ENCODE assay signal across 8 mouse cellular contexts in genomic region chr1:36938348-36938747, GRCm38 (mm10). TPM values are rescaled to one million over a fixed set of nuclear protein-coding genes. Genes with fewer than 3 reads are reported as not detected.
A peak's percentile ranks its signal among the peaks of the same experiment; 100 is the strongest.
DNase-seq lines count a peak whose midpoint lies in the region; ATAC-seq and TF ChIP-seq lines count a peak whose summit lies in the region.

No protein-coding gene starts in this region.

- DNase-seq in kidney, postnatal 36 days: no peak
- no peak for DNase-seq in thymus, postnatal 10 days (ENCODE audit: low spot score in 2 of 2)
- DNase-seq in thymus, postnatal 4 days: no peak
- DNase-seq in testis, postnatal 10 days (ENCODE audit: low spot score): no peak

- no peaks in the 10 kb centered on the region for H3K27me3 ChIP-seq in kidney, embryonic 14.5 days (ENCODE audit: control insufficient read depth, insufficient read depth, low read length)
- H3K27me3 ChIP-seq in hindbrain, embryonic 13.5 days: no peaks in the 10 kb centered on the region
- no peaks in the 10 kb centered on the region for H3K27me3 ChIP-seq in midbrain, embryonic 15.5 days (replicated peaks)

- no peak for TF ChIP-seq CTCF in bone marrow macrophage, adult 2 months (IDR thresholded peaks at IDR 0.05; ENCODE audit: low read depth, low read length)

- TF ChIP-seq POLR2A in bone marrow macrophage, adult 2 months (IDR thresholded peaks at IDR 0.05; ENCODE audit: borderline replicate concordance, low read depth, low read length): no peak

- H3K4me3 ChIP-seq in kidney, embryonic 14.5 days (ENCODE audit: low read length): peak overlapping the region; percentile 62
- peak overlapping the region; percentile 89 for H3K4me3 ChIP-seq in bone marrow macrophage, adult 2 months (ENCODE audit: insufficient read depth, low read length)
- peak overlapping the region; percentile 96 for H3K4me3 ChIP-seq in hindbrain, embryonic 13.5 days
- peak overlapping the region; percentile 82 for H3K4me3 ChIP-seq in midbrain, embryonic 15.5 days

- peak overlapping the region; percentile 66 for H3K4me2 ChIP-seq in kidney, embryonic 14.5 days (replicated peaks; ENCODE audit: low read depth, low read length)
- peak overlapping the region; percentile 82 for H3K4me2 ChIP-seq in hindbrain, embryonic 13.5 days
- peak overlapping the region; percentile 76 for H3K4me2 ChIP-seq in midbrain, embryonic 15.5 days

- peak overlapping the region; percentile 95 for H3K9ac ChIP-seq in kidney, embryonic 14.5 days (ENCODE audit: low read depth, low read length)
- peak overlapping the region; percentile 98 for H3K9ac ChIP-seq in hindbrain, embryonic 13.5 days
- H3K9ac ChIP-seq in midbrain, embryonic 15.5 days: peak overlapping the region; percentile 97

- no peak overlapping the region for H3K27ac ChIP-seq in kidney, embryonic 14.5 days (ENCODE audit: low read depth, low read length)
- H3K27ac ChIP-seq in bone marrow macrophage, adult 2 months (ENCODE audit: insufficient read depth, low read depth, low read length): no peak overlapping the region
- peak overlapping the region; percentile 98; the same call in 1 of the 2 replicates for H3K27ac ChIP-seq in hindbrain, embryonic 13.5 days
- H3K27ac ChIP-seq in midbrain, embryonic 15.5 days: peak overlapping the region; percentile 98; the same call in 1 of the 2 replicates

- WGBS in kidney, embryonic 14.5 days: 1% methylated on average over 9 of the region's 9 CpGs
- WGBS in hindbrain, embryonic 13.5 days: 4% methylated on average over 9 of the region's 9 CpGs
- WGBS in midbrain, embryonic 15.5 days: 3% methylated on average over 9 of the region's 9 CpGs

- ATAC-seq in kidney, embryonic 14.5 days (ENCODE audit: low FRiP score, low TSS enrichment): no peak
- ATAC-seq in hindbrain, embryonic 13.5 days (ENCODE audit: low FRiP score): no peak
- no peak for ATAC-seq in midbrain, embryonic 15.5 days (replicated peaks)

- no peaks in the 10 kb centered on the region for H3K36me3 ChIP-seq in kidney, embryonic 14.5 days (ENCODE audit: control insufficient read depth, insufficient read depth, low read length)
- no peaks in the 10 kb centered on the region for H3K36me3 ChIP-seq in hindbrain, embryonic 13.5 days
- H3K36me3 ChIP-seq in midbrain, embryonic 15.5 days (replicated peaks): no peaks in the 10 kb centered on the region

- no peaks in the 10 kb centered on the region for H3K9me3 ChIP-seq in kidney, embryonic 14.5 days (ENCODE audit: control insufficient read depth, low read length)
- no peaks in the 10 kb centered on the region for H3K9me3 ChIP-seq in hindbrain, embryonic 13.5 days
- no peaks in the 10 kb centered on the region for H3K9me3 ChIP-seq in midbrain, embryonic 15.5 days

- peaks cover 17% of the 10 kb centered on the region; the same call in 1 of the 2 replicates for H3K4me1 ChIP-seq in kidney, embryonic 14.5 days (ENCODE audit: control insufficient read depth, insufficient read depth, low read length)
- peaks cover 17% of the 10 kb centered on the region for H3K4me1 ChIP-seq in bone marrow macrophage, adult 2 months (ENCODE audit: control insufficient read depth, insufficient read depth, low read length)
- H3K4me1 ChIP-seq in hindbrain, embryonic 13.5 days (replicated peaks): peaks cover 46% of the 10 kb centered on the region
- H3K4me1 ChIP-seq in midbrain, embryonic 15.5 days: peaks cover 37% of the 10 kb centered on the region

RNA-seq across cellular contexts. Expression of gene Tmem131, which starts 5.1 kb away (rescaled TPM):
- 15.8 and 22.1 TPM in 2 replicates for polyA plus RNA-seq in kidney, embryonic 14.5 days (2014; fragmentation: Nextera tagmentation; extraction: Ambion mirVana)
- polyA plus RNA-seq in bone marrow macrophage, adult 2 months (2012; ENCODE audit: insufficient read depth, insufficient read length, missing spikeins): 32.0 and 38.3 TPM in 2 replicates
- 11.6 and 11.7 TPM in 2 replicates for polyA plus RNA-seq in hindbrain, embryonic 13.5 days (2015; fragmentation: Nextera tagmentation; extraction: Ambion mirVana)
- polyA plus RNA-seq in midbrain, embryonic 15.5 days (2015; fragmentation: Nextera tagmentation; extraction: Ambion mirVana): 13.1 and 14.8 TPM in 2 replicates

Comparison
In these comparisons a context has a peak if more than half of its experiments do, and no peak if none do; other contexts are left out.
1. H3K27ac ChIP-seq: peak in hindbrain, embryonic 13.5 days (single experiment) and midbrain, embryonic 15.5 days (single experiment); none in kidney, embryonic 14.5 days (single experiment) and bone marrow macrophage, adult 2 months (single experiment).
2. Peak in every context shown above with its lines, with median percentiles within 50 percentile points of each other: H3K4me2 ChIP-seq, H3K4me3 ChIP-seq and H3K9ac ChIP-seq.